ENCODE assay signal across 13 mouse cellular contexts in genomic region chr19:61021502-61021901, GRCm38 (mm10).
DNase-seq lines count a peak whose midpoint lies in the region; ATAC-seq and TF ChIP-seq lines count a peak whose summit lies in the region.
"Had no signal": no experiment of that assay in that cellular context is flagged by ENCODE, and none has a peak within 500 bp of the region (broad histone marks: within the 10 kb centered on the region; RNA-seq: fewer than 3 reads in every experiment).

No protein-coding gene starts in this region.

- no peak overlapping the region for H3K4me2 ChIP-seq in forebrain, embryonic 13.5 days
- no peak overlapping the region for H3K4me2 ChIP-seq in forebrain, embryonic 12.5 days
- H3K4me2 ChIP-seq in hindbrain, embryonic 13.5 days = no peak overlapping the region
- no peak overlapping the region for H3K4me2 ChIP-seq in hindbrain, embryonic 16.5 days (ENCODE audit: low read length)
- no peak overlapping the region for H3K4me2 ChIP-seq in stomach, embryonic 16.5 days (ENCODE audit: low read depth, low read length)
- no peak overlapping the region for H3K4me2 ChIP-seq in stomach, postnatal 0 days (replicated peaks; ENCODE audit: low read depth)
- H3K4me2 ChIP-seq: liver, embryonic 12.5 days had no signal

- H3K4me1 ChIP-seq in forebrain, embryonic 13.5 days = no peaks in the 10 kb centered on the region
- H3K4me1 ChIP-seq in forebrain, embryonic 12.5 days = no peaks in the 10 kb centered on the region
- no peaks in the 10 kb centered on the region for H3K4me1 ChIP-seq in hindbrain, embryonic 13.5 days (replicated peaks)
- H3K4me1 ChIP-seq in hindbrain, embryonic 16.5 days (ENCODE audit: control insufficient read depth, insufficient read depth, low read depth, low read length) = no peaks in the 10 kb centered on the region
- peaks cover 13% of the 10 kb centered on the region for H3K4me1 ChIP-seq in stomach, embryonic 16.5 days (ENCODE audit: control insufficient read depth, insufficient read depth, low read length)
- H3K4me1 ChIP-seq in stomach, postnatal 0 days (replicated peaks; ENCODE audit: control insufficient read depth, insufficient read depth) = no peaks in the 10 kb centered on the region
- H3K4me1 ChIP-seq: liver, embryonic 12.5 days; midbrain, embryonic 10.5 days had no signal

- no peak overlapping the region for H3K27ac ChIP-seq in forebrain, embryonic 13.5 days
- no peak overlapping the region for H3K27ac ChIP-seq in forebrain, embryonic 12.5 days
- 0 out of 2 replicates have a peak overlapping the region, but pooled peaks have one; percentile 12 for H3K27ac ChIP-seq in hindbrain, embryonic 13.5 days
- H3K27ac ChIP-seq in hindbrain, embryonic 16.5 days (ENCODE audit: low read depth, low read length) = no peak overlapping the region
- peak overlapping the region; percentile 37; the same call in 1 of the 2 replicates for H3K27ac ChIP-seq in stomach, embryonic 16.5 days (ENCODE audit: low read length)
- no peak overlapping the region; the same call in 1 of the 2 replicates for H3K27ac ChIP-seq in stomach, postnatal 0 days (replicated peaks)
- H3K27ac ChIP-seq: hindbrain, postnatal 0 days; liver, embryonic 12.5 days; midbrain, embryonic 10.5 days had no signal

- H3K27me3 ChIP-seq in forebrain, embryonic 13.5 days = no peaks in the 10 kb centered on the region
- no peaks in the 10 kb centered on the region for H3K27me3 ChIP-seq in forebrain, embryonic 12.5 days
- H3K27me3 ChIP-seq in hindbrain, embryonic 13.5 days = no peaks in the 10 kb centered on the region
- H3K27me3 ChIP-seq in hindbrain, embryonic 16.5 days (replicated peaks; ENCODE audit: control insufficient read depth, insufficient read depth, low read length) = no peaks in the 10 kb centered on the region
- no peaks in the 10 kb centered on the region for H3K27me3 ChIP-seq in stomach, embryonic 16.5 days (ENCODE audit: control insufficient read depth, insufficient read depth, low read length)
- no peaks in the 10 kb centered on the region for H3K27me3 ChIP-seq in stomach, postnatal 0 days (ENCODE audit: control insufficient read depth, insufficient read depth, low read length)
- H3K27me3 ChIP-seq: liver, embryonic 12.5 days had no signal

- no peak for DNase-seq in stomach, postnatal 0 days (ENCODE audit: low spot score)
- DNase-seq in telencephalon, adult 2 months (ENCODE audit: low read depth, low spot score) = peak; percentile 24
- no peak for DNase-seq in kidney, postnatal 10 days
- DNase-seq: adrenal gland, postnatal 14 days; right cerebral cortex, postnatal 4 days had no signal

- WGBS in forebrain, embryonic 13.5 days = 82% methylated on average over 2 of the region's 2 CpGs
- 85% methylated on average over 2 of the region's 2 CpGs for WGBS in forebrain, embryonic 12.5 days
- 67% methylated on average over 2 of the region's 2 CpGs for WGBS in hindbrain, embryonic 13.5 days
- WGBS in hindbrain, embryonic 16.5 days = 52% methylated on average over 2 of the region's 2 CpGs
- WGBS in stomach, embryonic 16.5 days = 37% methylated on average over 2 of the region's 2 CpGs
- WGBS in stomach, postnatal 0 days = 21% methylated on average over 2 of the region's 2 CpGs

- ATAC-seq in forebrain, embryonic 13.5 days = peak; percentile 72; the same call in 1 of the 2 replicates
- no peak for ATAC-seq in forebrain, embryonic 12.5 days (ENCODE audit: low FRiP score)
- no peak for ATAC-seq in hindbrain, embryonic 13.5 days (ENCODE audit: low FRiP score)
- ATAC-seq in hindbrain, embryonic 16.5 days = no peak
- no peak for ATAC-seq in stomach, embryonic 16.5 days (ENCODE audit: insufficient read depth, low FRiP score)
- no peak for ATAC-seq in stomach, postnatal 0 days (ENCODE audit: low FRiP score, low TSS enrichment)
- ATAC-seq: hindbrain, postnatal 0 days; liver, embryonic 12.5 days had no signal

- no peaks in the 10 kb centered on the region for H3K9me3 ChIP-seq in forebrain, embryonic 13.5 days (replicated peaks)
- no peaks in the 10 kb centered on the region for H3K9me3 ChIP-seq in forebrain, embryonic 12.5 days
- no peaks in the 10 kb centered on the region for H3K9me3 ChIP-seq in hindbrain, embryonic 13.5 days
- H3K9me3 ChIP-seq in hindbrain, embryonic 16.5 days (ENCODE audit: control insufficient read depth, low read length) = no peaks in the 10 kb centered on the region
- no peaks in the 10 kb centered on the region for H3K9me3 ChIP-seq in stomach, embryonic 16.5 days (replicated peaks; ENCODE audit: control insufficient read depth, low read length)
- no peaks in the 10 kb centered on the region for H3K9me3 ChIP-seq in stomach, postnatal 0 days (ENCODE audit: control insufficient read depth, low read length)
- H3K9me3 ChIP-seq: liver, embryonic 12.5 days; midbrain, embryonic 10.5 days had no signal

- no peaks in the 10 kb centered on the region for H3K36me3 ChIP-seq in forebrain, embryonic 13.5 days (ENCODE audit: poor library complexity, severe bottlenecking)
- H3K36me3 ChIP-seq in forebrain, embryonic 12.5 days (replicated peaks) = no peaks in the 10 kb centered on the region
- H3K36me3 ChIP-seq in hindbrain, embryonic 13.5 days = no peaks in the 10 kb centered on the region
- no peaks in the 10 kb centered on the region for H3K36me3 ChIP-seq in hindbrain, embryonic 16.5 days (ENCODE audit: control insufficient read depth, insufficient read depth, low read length)
- H3K36me3 ChIP-seq in stomach, embryonic 16.5 days (ENCODE audit: control insufficient read depth, insufficient read depth, low read length) = no peaks in the 10 kb centered on the region
- H3K36me3 ChIP-seq in stomach, postnatal 0 days (ENCODE audit: control insufficient read depth, insufficient read depth, low read length) = no peaks in the 10 kb centered on the region
- H3K36me3 ChIP-seq: liver, embryonic 12.5 days; midbrain, embryonic 10.5 days had no signal

- no peak for TF ChIP-seq CTCF in stomach, postnatal 0 days (IDR thresholded peaks at IDR 0.05; ENCODE audit: low read depth)

- H3K4me3 ChIP-seq in forebrain, embryonic 13.5 days = no peak overlapping the region
- no peak overlapping the region for H3K4me3 ChIP-seq in forebrain, embryonic 12.5 days (replicated peaks)
- H3K4me3 ChIP-seq in hindbrain, embryonic 13.5 days = no peak overlapping the region
- no peak overlapping the region for H3K4me3 ChIP-seq in hindbrain, embryonic 16.5 days (ENCODE audit: low read length)
- H3K4me3 ChIP-seq in stomach, embryonic 16.5 days (replicated peaks; ENCODE audit: low read length) = no peak overlapping the region
- H3K4me3 ChIP-seq in stomach, postnatal 0 days (ENCODE audit: low read depth, low read length) = no peak overlapping the region
- H3K4me3 ChIP-seq: liver, embryonic 12.5 days; midbrain, embryonic 10.5 days had no signal

- H3K9ac ChIP-seq in forebrain, embryonic 13.5 days = no peak overlapping the region
- H3K9ac ChIP-seq in forebrain, embryonic 12.5 days = no peak overlapping the region
- H3K9ac ChIP-seq in hindbrain, embryonic 13.5 days = no peak overlapping the region
- no peak overlapping the region for H3K9ac ChIP-seq in hindbrain, embryonic 16.5 days (ENCODE audit: low read depth, low read length)
- H3K9ac ChIP-seq in stomach, embryonic 16.5 days (ENCODE audit: low read length) = no peak overlapping the region
- no peak overlapping the region for H3K9ac ChIP-seq in stomach, postnatal 0 days (ENCODE audit: low read length)
- H3K9ac ChIP-seq: liver, embryonic 12.5 days had no signal

- no peak for TF ChIP-seq EP300 in stomach, postnatal 0 days (optimal IDR thresholded peaks at IDR 0.05)

Comparison
In these comparisons a context has a peak if more than half of its experiments do, and no peak if none do; other contexts are left out.
1. H3K27ac ChIP-seq: peak in hindbrain, embryonic 13.5 days (single experiment) and stomach, embryonic 16.5 days (single experiment); none in forebrain, embryonic 13.5 days (single experiment), forebrain, embryonic 12.5 days (single experiment), hindbrain, embryonic 16.5 days (single experiment) and stomach, postnatal 0 days (single experiment).